Mouse (Mus musculus): ENCODE results near the gene Pdzd2.

GRCm38 (mm10) chr15:12637511-12637910 lies 102.2 kb downstream of the Pdzd2 start:
- TF ChIP-seq GATA1 (IDR thresholded peaks at IDR 0.05; ENCODE audit: borderline replicate concordance, low read length) (no peak), FLI1 (IDR thresholded peaks at IDR 0.05; ENCODE audit: low read length) (no peak)

Measured in megakaryocyte, embryonic 14.5 days (primary cell).